Mouse (Mus musculus) layer of hippocampus, adult 9-10 months (tissue): Measurements from ENCODE around the gene Sox5.

Experiments
- DNase-seq: peaks from one replicate; pipeline ENCODE4 v3.0.0; 2022; ENCODE audit warnings: low spot score

Gene Sox5

GRCm38 (mm10) chr6:144579301-144579700 is 202.5 kb downstream of the Sox5 start:
- no peak for DNase-seq

- DNase-seq = no peak
Measured at GRCm38 (mm10) chr6:144570850-144571249, 210.9 kb downstream of the Sox5 start.

- DNase-seq = no peak
Measured at GRCm38 (mm10) chr6:144565827-144566226, 215.9 kb downstream of the Sox5 start.

GRCm38 (mm10) chr6:144561718-144562117 is 220.1 kb downstream of the Sox5 start:
- DNase-seq = no peak

- no peak for DNase-seq
Measured at GRCm38 (mm10) chr6:144560211-144560610, 221.6 kb downstream of the Sox5 start.

GRCm38 (mm10) chr6:144553476-144553875 is 228.3 kb downstream of the Sox5 start:
- peak; percentile 15 for DNase-seq

GRCm38 (mm10) chr6:144548991-144549390 is 232.8 kb downstream of the Sox5 start:
- no peak for DNase-seq

- no peak for DNase-seq
Measured at GRCm38 (mm10) chr6:144547141-144547540, 234.6 kb downstream of the Sox5 start.

GRCm38 (mm10) chr6:144545549-144545948 is 236.2 kb downstream of the Sox5 start:
- no peak for DNase-seq

GRCm38 (mm10) chr6:144541316-144541715 is 240.5 kb downstream of the Sox5 start:
- no peak for DNase-seq

- DNase-seq = no peak
Measured at GRCm38 (mm10) chr6:144539439-144540192, 242.2 kb downstream of the Sox5 start.

GRCm38 (mm10) chr6:144523479-144523878 is 258.3 kb downstream of the Sox5 start:
- DNase-seq = no peak

GRCm38 (mm10) chr6:144518811-144519210 is 263.0 kb downstream of the Sox5 start:
- DNase-seq = no peak

GRCm38 (mm10) chr6:144515905-144516304 is 265.9 kb downstream of the Sox5 start:
- DNase-seq = no peak

GRCm38 (mm10) chr6:144513761-144514160 is 268.0 kb downstream of the Sox5 start:
- no peak for DNase-seq

- DNase-seq = no peak
Measured at GRCm38 (mm10) chr6:144511925-144512324, 269.9 kb downstream of the Sox5 start.

- DNase-seq = no peak
Measured at GRCm38 (mm10) chr6:144510147-144510546, 271.6 kb downstream of the Sox5 start.

GRCm38 (mm10) chr6:144504197-144504551 is 277.6 kb downstream of the Sox5 start:
- DNase-seq = no peak

GRCm38 (mm10) chr6:144503399-144504196 is 278.2 kb downstream of the Sox5 start:
- no peak for DNase-seq

- DNase-seq = no peak
Measured at GRCm38 (mm10) chr6:144501439-144501838, 280.3 kb downstream of the Sox5 start.

- DNase-seq = no peak
Measured at GRCm38 (mm10) chr6:144498177-144498576, 283.6 kb downstream of the Sox5 start.

GRCm38 (mm10) chr6:144491761-144492415 is 289.9 kb downstream of the Sox5 start:
- no peak for DNase-seq

GRCm38 (mm10) chr6:144490896-144491295 is 290.9 kb downstream of the Sox5 start:
- DNase-seq = no peak
